Mouse (Mus musculus): Measurements from ENCODE around the gene Cnp.
"Not testable (repeated sequence)": the region's sequence is repeated elsewhere in the genome, so short reads cannot be mapped to it uniquely, and the experiment has no call there.

Gene Cnp

DNA sequence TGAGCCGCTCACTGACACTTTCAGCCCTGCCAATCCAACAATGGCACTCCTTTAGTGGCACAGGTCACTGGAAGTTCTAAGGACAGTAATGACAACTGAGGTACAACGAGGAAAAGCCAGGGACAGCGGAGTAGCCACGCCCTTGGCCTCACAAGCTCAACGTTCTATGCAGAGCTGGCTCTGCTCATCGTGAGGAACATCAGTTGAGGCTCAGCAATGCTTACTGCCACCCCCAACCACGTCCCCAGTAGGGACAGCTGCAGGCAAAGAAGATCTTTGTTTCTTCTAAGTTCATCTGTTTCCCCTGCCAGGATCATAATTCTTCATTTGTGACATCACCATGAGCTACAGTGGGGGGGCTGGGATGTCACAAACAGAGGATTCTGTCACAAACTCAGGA lies 19.9 kb downstream of the Cnp start:
- no peak for DNase-seq

DNA sequence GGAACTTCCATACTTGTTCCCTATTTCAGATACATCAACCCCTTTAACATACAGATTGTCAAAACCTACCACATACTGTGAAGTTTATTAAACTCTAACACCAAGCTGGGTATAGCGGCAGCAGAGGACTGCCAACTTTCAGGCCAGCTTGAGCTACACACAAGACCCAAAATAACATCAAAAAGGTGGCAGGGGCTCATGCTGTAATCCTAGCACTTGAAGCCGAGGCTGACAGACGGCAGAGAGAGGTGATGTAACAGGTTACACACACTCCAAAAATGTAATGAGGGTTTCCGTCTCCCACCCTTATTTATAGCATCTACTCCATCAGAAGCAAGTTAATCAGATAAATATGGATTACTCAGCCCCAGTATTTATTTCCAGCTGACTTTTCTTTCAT lies 20.8 kb downstream of the Cnp start:
- no peak for DNase-seq

DNA sequence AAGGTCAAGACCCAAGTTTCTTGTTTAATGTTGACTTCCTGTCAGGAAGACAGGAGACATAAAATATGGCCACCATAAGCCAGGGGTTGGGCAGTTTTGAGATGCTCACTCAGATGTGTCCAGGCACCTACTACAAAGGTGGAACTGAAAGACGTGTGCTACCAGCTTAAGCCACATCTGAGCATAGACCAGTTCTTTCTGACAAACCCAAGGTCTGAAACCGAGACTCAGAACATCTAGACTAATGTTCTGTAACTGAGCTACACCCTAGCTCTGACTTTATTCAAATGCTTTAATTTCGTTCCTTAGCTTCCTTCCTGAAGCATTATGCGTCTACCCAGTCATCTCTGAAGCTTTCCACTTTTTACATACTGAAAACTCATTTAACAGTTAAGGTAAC lies 23.4 kb downstream of the Cnp start:
- DNase-seq, result no peak

DNA sequence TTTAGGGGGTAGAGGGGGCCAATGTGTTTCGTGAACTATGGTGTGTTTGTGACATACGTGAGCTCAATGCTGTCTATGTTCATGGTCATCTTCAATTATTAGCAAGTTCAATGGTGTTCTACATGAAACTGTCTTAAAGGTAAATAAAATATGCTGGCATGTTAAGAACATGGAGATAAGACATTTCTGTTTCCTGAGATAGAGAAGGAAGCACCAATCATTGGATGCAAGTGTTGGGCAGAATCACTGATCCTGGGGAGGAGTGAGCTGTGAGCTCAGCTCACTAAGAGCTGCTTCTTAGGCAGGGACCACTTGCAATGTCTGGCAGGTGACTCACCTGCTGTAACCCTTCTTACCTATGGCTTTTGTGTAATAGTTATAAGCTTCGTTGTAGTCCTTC lies 26.7 kb downstream of the Cnp start:
- DNase-seq, result no peak

DNA sequence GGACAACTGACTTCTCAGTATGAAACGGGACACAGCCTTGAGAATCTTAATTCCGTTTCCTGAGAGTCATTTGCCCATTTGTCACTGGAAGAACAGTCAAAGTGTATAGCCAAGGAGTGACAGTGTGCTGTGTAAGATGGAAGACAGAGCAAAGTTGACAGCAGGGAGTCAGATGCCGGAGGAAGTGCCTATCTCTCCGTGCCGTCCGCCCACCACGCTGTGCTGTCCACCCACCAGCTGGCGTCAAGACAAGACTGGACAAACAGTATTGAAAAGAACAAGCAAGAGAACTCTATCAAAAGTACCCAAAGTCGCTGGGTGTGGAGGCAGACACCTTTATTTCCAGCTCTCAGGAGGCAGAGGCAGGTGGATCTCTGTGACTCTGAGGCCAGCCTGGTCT lies 28.5 kb downstream of the Cnp start:
- DNase-seq, result no peak

DNA sequence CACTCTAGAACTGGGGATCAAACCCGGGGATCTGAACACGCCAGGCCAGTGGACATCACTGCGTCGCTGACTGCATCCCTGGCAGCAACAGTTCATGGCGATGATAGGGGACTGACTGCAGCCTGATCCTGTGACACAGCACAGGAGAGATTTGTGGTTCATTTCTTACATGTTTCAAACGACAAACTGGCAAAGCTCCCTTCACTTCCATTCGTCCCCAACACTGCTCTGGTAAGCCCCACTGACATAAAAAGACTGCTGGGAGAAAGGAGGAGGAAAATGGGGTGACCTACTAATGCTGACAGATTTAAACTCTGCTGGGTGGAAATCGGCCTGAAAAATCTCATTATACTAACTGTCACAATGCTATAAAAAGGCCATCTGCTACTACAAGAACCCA lies 29.1 kb downstream of the Cnp start:
- no peak for DNase-seq

DNA sequence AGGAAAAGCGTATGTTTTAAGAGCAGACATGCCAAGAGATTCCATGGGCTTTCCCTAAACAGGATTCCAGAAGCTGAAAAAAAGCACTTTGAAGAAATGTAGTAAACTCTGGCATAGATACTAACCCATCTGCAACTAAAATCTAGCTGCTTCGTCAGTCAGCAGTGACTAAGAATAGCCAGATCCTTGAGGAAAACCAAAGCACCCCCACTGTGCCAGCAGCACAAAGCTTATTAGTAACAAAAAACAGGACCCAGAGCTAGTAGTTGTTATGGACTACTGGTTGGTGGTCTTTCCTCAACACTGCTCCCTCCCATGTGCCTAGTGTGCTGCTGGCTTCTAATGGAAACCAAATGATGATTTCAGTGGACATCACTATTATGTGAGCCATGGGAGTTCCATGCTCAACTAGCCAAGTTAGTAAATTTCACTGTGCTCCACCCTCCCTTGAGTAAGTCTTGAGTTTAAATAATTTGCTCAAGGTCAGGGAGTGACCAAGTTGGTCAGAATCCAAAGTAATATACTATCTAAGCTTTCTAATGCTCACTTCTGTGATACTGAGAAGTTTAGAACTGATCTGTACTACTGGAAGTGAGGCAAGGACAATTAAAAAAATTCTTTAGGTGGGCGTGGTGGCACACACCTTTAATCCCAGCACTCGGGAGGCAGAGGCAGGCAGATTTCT lies 29.8 kb downstream of the Cnp start:
- DNase-seq, result no peak

DNA sequence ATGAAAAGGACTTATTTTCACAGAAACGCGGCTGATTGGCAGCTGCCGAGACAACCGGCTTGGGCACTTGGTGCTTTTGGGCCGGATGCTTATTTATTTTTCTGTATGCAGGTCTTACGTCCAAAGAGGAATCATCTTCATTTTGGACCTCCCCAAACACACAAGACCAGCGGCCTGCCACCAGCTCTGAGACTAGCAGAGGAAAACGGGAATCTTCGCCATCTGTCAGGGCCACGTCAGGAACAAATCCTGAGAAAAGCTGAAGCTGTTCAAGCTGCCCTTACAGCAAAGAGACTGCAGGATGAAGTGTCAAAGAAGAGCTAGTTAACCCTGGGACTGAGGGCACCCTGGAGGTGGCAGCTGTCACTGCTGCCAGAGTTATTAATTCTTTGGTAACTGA lies 30.7 kb downstream of the Cnp start:
- no peak for DNase-seq

DNA sequence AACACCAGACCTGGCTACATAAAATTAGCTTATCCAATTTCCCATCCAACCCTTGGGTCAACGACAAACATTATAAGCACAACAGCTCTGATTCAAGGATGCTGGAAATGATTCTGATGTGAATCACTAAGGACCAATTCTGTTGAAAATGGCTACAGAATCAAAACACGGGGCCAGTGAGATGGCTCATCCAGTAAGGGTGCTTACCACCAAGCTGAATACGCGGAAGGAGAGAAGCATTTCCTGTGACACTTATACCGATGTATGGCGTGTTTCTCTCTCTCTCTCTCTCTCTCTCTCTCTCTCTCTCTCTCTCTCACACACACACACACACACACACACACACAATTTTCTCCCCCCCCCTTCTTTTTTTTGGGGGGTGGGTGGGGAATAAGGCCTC lies 32.4 kb downstream of the Cnp start:
- no peak for DNase-seq

DNA sequence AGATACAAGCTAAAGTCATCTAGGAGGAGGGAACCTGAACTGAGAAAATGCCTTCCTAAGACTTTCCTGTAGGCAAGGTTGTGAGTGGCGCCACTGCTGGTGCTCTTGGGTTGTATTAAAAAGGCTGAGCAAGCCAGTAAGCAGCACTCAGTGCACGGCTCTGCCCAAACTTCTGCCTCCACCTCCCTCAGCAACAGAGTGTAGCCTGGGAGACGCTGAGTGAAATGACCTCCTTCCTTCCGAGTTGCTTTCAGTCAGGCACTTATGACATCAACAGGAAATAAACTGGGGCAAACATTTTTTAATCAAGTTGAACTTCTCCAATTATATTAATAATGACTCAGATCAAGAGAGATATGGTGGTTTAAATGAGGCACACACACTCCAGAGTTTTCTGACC lies 34.1 kb downstream of the Cnp start:
- DNase-seq, result no peak

DNA sequence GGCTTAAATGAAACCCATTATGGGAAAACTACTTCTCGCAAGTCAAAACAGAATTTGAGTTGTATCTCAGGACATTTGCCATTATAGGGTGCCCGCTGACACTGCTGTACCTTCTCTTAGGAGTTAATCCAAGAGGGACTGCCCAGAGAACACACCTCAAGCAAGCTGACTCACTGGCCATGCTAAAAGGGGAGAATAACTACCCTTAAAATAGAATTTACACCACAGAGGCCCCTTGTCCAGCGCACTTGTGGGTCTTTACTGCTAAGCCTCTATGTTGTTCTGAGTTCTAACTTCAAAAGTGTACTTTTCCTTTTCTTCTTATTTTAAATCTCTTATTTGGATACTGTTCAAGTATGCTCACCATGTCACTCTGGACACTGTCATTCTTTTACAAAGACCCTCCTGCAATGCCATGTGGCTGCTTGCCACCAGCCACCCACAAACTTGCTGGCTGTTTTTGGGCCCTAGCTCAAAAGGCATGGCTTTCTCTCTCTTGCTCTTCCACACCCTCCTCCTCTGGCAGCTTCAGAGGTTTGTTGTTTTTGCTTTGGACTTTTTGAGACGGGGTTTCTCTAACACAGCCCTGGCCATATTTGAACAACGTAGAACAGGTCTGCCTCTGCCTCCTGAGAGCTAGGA lies 34.8 kb downstream of the Cnp start:
- DNase-seq, result no peak

DNA sequence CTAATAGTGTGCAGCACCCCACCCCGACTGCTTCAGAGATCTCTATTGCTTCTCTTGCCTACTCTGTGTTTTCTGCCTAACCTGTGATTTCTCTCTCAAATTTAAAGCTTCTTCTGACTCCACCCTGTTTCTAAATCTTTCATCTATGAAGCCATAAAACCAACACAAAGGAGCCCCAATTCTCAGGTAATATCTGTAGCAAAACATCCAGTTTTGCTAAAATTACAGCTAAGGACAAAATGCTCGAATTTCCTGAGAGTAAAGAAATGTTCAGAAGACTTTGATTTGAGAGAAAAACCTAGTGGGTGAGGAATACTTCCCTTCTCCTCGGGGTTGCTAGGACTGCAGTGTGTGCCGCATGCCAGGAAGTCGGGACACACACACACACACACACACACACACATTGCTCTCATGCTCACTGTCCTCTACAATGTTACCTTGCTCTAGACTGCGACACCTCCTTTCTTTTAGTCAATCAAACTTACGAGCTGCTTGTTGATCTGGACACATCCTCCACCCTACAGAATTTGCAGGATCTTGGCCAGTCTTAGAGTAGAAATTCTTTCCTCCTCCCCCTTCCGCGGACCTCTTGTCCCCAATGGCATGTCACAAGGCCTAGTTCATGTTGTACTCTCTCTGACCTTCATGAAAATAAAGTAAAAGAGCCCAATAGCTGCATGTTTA lies 35.4 kb downstream of the Cnp start:
- no peak for DNase-seq

DNA sequence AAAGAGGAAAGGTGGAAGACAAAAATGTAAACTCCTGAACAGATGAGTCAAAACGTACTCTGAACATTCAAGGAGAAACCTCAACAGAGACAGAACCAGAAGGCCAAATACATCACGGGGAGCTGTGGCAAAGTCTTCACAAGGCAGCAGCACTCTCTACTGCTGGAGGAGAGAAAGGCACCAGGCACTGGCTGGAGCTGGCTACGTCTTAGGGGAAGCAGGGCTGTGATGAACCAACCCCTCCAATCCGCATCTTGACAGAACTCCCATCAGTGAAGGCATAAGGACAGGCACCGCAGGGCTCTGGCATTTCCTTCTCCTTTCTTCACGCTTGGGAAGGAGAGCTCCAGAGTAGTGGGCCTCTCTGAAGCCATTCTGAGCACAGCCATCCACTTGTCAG lies 36.9 kb downstream of the Cnp start:
- no peak for DNase-seq

DNA sequence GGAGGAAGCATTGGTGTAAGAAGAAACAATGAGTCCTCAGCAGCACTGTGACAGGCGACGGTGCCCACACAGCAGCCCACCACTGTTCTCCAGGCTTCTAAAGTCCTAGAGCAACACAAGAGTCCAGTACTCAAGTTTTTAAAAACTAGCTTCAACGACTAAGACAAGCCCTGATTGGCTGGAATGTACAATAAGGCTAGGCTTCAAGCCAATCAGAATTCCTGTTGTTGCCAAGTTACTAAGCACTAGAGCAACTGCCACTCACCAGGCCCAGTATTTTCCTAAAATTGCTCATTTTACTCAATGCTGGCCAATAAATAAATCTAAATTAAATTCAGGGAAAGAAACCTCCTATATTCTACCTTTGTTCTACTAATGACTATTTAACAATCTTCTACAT lies 38.5 kb downstream of the Cnp start:
- DNase-seq, result no peak

DNA sequence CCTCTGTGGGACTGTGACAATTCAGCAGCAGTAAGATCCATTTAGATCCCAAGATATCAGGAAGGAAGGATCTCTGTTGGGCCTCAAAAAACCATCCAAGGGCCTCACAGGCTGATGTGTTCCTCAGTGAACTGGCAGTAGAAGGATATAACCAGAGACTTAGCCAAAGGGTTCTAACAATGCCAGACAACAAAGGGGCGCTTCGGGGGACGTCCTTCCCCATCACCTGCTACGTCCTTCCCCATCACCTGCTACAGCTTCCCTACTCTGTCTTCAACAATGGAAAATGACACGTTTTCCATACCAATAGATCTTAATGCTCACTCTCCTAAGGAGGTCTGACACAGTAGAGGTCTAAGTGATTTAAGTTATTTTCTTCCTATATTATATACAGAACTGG lies 41.6 kb downstream of the Cnp start:
- no peak for DNase-seq

DNA sequence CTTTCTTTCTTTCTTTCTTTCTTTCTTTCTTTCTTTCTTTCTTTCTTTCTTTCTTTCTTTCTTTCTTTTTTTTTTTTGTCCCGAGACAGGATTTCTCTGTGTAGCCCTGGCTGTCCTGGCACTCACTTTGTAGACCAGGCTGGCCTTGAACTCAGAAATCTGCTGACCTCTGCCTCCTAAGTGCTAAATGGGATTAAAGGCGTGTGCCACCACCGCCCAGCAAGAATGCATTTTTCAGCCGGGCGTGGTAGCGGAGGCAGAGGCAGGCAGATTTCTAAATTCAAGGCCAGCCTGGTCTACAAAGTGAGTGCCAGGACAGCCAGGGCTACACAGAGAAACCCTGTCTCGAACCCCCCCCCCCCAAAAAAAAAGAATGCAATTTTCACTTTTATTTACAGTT lies 42.1 kb downstream of the Cnp start:
- DNase-seq, result not testable (repeated sequence)

DNA sequence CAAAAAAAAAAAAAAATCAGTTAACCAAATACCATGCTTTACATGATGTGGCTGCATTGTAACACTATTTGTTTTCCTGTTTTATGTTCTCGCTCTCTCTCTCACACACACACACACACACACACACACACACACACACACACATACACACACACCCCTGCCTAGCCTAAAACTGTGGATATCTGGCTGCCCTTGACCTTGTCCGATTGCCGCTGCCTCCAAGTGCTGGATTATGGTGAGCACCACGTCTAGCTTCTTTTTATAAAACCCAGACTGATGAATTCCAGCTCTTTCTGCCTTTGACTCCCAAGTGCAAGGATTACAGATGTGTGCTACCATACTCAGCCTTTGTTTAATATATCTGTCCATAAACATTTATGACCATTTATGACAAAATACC lies 42.8 kb downstream of the Cnp start:
- no peak for DNase-seq

DNA sequence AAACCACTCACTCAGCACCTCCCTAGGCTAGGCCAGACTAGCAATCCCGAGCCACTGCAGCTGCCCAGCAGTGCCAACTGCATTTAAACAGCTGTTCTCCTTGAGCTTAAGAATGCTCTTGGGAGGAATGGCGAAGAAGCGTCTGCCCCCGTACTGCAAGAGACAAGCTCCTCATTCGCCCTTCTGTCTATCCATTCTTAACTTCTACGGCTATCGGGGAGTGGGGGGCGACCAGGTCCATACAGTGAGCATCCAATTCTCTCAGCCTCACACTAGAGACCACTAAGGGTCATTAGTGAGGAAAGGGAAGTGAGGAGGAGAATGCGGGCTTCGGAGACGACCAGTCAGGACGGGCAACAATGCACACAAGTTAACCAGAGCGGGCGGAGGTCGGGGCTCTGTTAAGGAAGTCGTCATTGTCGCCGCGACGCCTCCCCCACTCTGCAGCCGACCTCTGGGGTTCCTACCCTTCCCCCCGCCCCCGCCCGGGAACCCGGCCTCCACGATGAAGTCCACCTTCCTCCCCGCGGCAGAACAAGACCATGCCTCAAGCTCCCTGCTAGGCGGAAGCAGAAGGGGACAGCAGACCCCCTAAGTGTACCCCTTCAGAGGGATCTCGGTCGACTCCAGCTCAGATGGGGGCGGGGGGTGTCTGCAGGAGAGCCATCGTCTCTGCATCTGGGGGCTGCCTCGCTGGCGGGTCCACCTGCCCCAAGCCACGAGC lies 44.2 kb downstream of the Cnp start, which contains the start of gene Nkiras2:
Nkiras2 (plus strand) TSS at position 484 of the 724 bp plus-strand sequence.
- DNase-seq, result no peak

DNA sequence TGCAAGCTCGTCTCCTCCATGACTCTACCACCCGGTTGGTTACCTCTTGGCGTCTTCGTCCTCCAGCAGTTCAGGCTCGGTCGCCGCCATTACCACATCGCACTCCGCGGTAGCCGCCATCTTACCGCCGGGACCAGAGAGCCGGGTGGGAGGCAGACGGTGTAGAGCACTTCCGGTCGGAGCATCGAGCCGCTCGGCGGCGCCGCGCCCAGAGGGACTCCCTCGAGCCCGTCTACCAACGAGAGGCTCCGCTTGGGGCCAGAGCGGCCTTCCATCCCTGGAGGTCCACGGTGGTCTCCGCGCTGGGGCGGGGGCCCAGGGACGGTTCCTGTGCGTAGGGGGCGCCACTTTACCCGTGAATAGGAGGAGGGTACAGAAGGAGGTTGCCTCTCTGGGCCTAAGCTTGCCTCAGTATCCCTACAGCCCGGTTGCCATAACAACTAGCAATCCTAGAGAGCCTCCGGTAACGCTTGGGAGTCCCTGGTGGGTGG lies 44.8 kb downstream of the Cnp start:
- peak; percentile 93 for DNase-seq

DNA sequence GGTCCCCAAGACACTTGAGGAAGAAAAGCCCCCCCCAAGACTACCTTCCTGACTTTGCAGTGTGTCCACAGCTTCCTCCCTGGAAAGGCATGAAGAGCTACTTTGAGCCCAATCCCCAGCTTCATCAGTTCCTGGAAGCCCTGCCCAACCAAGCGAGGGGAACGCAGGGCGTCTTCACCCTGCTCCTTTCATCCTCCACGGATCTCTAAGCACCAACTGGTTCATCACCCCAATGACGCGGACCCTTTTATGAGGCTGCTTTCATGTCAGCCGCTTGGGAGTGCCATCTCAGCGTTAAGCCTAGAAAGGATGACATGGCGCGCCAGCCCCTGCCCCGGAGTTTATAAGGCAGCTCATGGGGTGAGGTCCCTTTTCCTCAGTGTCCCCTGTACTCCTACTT lies 45.3 kb downstream of the Cnp start, which contains the start of gene Dnajc7:
Dnajc7 (minus strand) TSS at position 187 of the 400 bp plus-strand sequence.
- no peak for DNase-seq

DNA sequence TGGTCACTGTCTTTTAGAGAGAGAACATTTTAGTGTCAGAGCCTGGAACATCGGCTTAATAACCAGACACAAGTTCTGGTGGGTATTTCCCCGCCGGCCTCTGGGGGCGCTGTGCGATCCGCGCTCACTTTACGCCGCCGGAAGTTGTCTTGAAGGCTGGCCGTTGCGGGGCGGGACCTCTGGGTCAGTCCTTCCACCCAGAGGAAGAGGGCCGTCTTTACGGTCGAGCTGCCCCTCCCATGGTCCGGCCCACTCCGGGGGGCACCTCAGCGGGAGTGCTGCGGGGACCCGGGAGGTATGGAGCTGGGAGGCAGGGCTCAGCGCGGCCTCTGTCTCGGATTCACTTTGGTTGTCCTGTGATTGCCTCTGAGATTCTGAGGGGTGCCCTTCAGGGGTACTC lies 48.0 kb downstream of the Cnp start:
- peak; percentile 93 for DNase-seq

DNA sequence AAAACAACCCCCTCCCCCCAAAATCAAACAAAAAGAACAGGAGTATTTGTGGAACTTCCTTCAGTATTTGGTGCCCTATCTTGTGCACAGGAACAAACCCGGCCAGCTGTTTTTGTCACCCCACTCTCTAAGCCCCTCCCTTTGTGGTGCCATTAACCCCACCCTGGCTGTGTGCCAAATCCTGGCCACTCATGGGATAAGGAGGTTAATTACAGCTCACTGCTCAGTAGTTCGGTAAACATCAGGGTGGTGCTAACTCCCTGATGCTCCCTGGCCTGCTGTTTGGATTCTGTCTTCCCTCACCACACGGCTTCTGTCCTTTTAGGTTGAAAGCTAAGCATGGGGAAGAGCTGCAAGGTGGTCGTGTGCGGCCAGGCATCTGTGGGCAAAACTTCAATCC lies 49.2 kb downstream of the Cnp start:
- DNase-seq, result no peak

All from cerebellum, adult 11 months (tissue).